Mouse (Mus musculus) embryonic fibroblast, embryonic 13.5 days (primary cell): ENCODE measurements around the gene Gcnt2.

ENCODE experiments used
- CTCF ChIP-seq: IDR thresholded peaks from 2 replicates; pipeline ENCODE4 v1.5.1; 2011; ENCODE audit warnings: mild to moderate bottlenecking, control low read depth, low read length, moderate library complexity, borderline replicate concordance; ENCODE audit not compliant: insufficient read depth
- POLR2A ChIP-seq: IDR thresholded peaks from 2 replicates; pipeline ENCODE4 v1.6.1; 2011; ENCODE audit warnings: low read depth, mild to moderate bottlenecking, control low read depth, low read length, moderate library complexity

GRCm38 (mm10) chr13:40841146-40841787 is 18.3 kb upstream of the Gcnt2 start:
- TF ChIP-seq CTCF (no peak), POLR2A (no peak)
